Mouse (Mus musculus): ENCODE data around the gene 4930518I15Rik. TPM values are rescaled to one million over a fixed set of nuclear protein-coding genes. Genes with fewer than 3 reads are reported as not detected.

4930518I15Rik gene
- total RNA-seq, 2 experiments from 2014 or later = 3.4 to 4.7 TPM

DNA sequence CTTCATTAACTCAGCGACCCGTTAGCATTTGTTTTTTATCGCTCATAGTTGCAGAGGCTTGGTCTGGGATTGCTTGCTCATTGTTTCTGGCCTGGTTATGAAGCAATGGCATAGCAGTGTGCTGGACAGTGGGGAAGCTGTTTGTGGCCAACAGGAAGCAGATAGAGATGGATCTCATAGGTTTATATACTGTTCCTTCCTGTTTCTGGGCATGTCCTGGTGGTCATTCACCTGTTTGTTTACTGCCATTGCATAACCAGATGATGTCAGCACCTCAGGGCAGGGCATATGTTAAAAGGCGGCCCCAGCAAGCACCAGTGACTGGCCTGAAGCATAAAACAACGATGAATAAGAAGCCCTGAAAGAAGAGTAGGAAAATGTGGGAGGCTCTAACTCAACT is 7.2 kb downstream of the 4930518I15Rik start:
- no peak for TF ChIP-seq CTCF (conservative IDR thresholded peaks at IDR 0.05)
- Histone ChIP-seq H3K27ac (no peak overlapping the region), H3K4me3 (no peak overlapping the region)
- no peak for DNase-seq (ENCODE audit: low spot score in 2 of 2)

DNA sequence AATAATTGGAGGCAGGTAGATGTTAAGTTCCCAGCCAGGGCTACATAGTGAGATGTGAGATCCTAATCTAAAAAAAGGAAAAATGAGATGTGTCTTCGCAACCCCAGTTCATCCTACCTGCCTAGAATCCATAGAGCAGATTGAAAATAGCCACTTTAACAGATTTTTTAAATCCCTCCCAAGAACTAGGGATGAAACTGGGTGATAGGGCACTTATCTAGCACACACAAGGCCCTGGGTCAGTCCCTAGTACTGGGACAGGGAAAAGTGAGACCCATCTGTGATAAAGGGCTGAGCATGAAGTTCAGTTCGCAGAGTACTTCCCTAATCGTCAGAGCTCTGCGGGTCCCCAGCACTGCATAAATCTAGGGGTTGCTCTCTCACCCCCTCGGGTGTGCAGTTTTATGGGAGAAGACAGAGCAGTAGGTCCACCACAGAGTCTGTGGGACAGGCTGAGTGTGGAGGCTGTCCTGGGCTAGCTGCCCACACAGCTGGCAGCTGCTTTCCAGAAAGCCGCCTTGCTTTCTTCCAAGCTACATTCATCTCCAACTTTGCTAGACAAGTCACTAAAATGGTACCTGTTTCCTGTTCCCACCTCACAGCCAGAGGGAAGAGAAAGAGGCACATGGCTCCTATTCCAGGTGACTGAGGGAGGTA is 9.1 kb downstream of the 4930518I15Rik start:
- no peak for TF ChIP-seq CTCF (conservative IDR thresholded peaks at IDR 0.05)

DNA sequence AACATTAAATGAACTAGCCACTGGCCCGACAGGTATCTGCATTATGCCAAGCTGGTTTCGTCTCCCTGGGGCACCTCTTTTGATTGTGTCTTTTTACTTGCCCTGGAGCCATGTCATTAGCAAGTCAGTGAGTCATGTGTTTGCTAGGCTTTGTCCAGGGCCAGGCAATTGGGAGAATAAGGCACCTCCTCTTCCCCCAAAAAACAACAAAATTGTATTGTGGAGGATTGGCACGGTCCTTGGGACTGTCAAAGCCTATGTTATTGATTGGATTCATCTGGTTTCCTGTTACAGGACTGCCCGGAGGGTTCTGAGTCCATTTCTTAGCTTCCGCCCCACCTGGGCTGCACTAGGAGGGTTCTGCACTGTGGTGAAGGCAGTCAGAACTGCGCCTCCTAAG is 10.1 kb downstream of the 4930518I15Rik start:
- Histone ChIP-seq H3K27ac (no peak overlapping the region), H3K4me3 (no peak overlapping the region)
- no peak for DNase-seq (ENCODE audit: low spot score in 2 of 2)
- TF ChIP-seq CTCF (conservative IDR thresholded peaks at IDR 0.05) = no peak

More for the DNA sequence above, 9.1 kb downstream of the 4930518I15Rik start:
- H3K4me3 ChIP-seq = no peak overlapping the region
- no peak for DNase-seq (ENCODE audit: low spot score in 2 of 2)
- H3K27ac ChIP-seq = no peak overlapping the region

DNA sequence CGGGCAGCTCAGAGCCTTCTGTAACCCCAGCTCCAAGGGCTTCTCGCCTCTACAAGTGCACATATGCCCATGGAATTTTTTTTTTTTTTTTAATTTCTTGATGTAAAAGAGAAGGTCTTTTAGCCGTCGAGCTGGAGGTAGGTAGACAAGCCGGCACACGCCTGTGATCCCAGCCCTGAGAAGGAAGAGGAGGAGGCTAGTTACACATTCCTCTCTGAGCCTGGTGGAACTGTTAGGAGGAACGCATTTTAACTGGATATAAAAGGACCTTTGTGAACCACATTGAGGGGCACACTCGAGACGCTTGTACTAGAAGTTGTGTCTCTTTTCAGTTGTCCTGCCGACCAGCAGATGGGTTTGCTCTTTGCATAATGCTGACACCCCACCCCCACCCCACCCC is 13.0 kb downstream of the 4930518I15Rik start:
- TF ChIP-seq CTCF (conservative IDR thresholded peaks at IDR 0.05) = no peak
- no peak overlapping the region for H3K4me3 ChIP-seq
- DNase-seq (ENCODE audit: low spot score in 2 of 2) = no peak
- no peak overlapping the region for H3K27ac ChIP-seq

DNA sequence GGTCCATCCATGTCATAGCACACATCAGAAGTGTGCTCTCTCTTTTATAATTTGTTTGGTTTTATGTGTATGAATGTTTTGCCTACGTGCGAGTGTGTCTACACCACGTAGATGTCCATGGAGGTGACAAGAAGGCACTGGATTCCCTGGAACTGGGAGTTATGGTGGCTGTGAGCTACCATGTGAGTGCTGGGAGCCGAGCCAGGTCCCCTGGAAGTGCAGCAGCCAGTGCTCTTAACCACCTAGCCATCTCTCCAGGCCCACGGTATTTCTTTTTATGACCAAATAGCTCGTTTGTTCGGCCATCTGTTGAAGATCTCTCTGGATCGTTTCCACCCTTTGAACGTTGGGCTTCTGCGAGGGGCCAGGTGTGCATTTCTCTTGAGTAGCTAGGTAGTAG is 14.4 kb downstream of the 4930518I15Rik start:
- Histone ChIP-seq H3K4me3 (no peak overlapping the region), H3K27ac (no peak overlapping the region)
- DNase-seq (ENCODE audit: low spot score in 2 of 2) = no peak
- TF ChIP-seq CTCF (conservative IDR thresholded peaks at IDR 0.05) = no peak

DNA sequence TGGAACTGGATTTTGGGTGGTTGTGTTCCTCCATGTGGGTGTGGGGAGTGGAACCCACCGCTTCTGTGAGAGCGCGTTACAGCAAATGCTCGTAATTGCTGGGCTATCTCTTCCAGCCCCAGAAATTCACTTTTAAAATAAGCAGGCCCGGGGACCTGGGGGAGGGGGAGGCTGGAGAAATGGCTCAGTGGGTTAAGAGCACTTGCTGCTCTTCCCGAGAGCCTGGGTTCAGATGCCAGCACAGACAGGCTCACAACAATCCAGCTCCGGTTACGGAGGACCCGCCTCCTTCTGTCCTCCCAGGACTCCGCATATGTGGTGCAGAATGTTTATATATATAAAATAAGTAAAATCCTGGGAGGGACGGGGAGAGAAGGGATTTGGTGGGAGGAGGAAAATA is 15.0 kb downstream of the 4930518I15Rik start:
- no peak overlapping the region for H3K4me3 ChIP-seq
- H3K27ac ChIP-seq = no peak overlapping the region
- DNase-seq (ENCODE audit: low spot score in 2 of 2) = no peak
- TF ChIP-seq CTCF (conservative IDR thresholded peaks at IDR 0.05) = no peak

DNA sequence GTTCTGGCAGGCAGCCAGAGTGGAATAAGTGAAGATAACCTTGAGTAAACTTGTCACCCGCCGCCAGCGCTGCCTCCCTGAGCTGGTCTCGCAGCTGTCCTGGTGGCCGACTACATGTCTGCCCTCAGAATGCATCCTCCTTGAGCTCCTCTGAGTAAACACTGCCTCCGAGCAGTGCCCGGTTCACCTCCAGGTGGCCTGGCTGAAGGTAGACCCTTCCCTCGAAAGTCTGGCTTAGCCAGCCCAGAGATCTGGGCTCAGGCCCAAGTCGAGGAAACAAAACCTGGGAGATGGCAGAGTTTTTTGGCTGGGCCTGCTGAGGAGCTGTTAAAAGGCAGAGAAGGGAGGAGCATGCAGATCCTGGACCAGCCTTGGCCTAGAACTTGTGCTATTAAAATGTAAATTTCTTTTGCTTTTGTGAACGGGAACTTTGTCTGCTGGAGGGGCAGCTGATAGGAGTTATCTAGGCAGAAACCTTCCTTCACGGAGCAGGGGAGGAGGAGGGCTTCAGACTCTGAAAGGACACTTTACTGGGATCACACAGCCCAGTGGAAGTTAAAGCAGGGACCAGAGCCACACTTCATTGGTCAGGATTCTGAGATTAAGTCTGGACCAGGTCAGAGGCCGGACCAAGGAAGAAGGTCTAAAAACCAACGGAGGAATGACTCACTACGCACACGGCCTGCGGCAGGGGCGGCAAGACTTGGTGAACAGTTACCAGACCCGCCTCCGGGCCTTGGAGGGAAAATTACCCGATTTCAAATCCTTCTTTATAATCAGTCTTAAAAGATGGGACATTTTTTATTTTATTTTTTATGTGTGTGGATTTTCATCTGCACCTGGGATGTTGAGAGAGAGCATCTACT is 15.7 kb downstream of the 4930518I15Rik start:
- DNase-seq (ENCODE audit: low spot score in 2 of 2) = no peak
- peak; percentile 25; the same call in 1 of the 2 replicates for TF ChIP-seq CTCF (conservative IDR thresholded peaks at IDR 0.05)
- H3K27ac ChIP-seq = no peak overlapping the region
- H3K4me3 ChIP-seq = peak overlapping the region; percentile 59; the same call in 1 of the 2 replicates

DNA sequence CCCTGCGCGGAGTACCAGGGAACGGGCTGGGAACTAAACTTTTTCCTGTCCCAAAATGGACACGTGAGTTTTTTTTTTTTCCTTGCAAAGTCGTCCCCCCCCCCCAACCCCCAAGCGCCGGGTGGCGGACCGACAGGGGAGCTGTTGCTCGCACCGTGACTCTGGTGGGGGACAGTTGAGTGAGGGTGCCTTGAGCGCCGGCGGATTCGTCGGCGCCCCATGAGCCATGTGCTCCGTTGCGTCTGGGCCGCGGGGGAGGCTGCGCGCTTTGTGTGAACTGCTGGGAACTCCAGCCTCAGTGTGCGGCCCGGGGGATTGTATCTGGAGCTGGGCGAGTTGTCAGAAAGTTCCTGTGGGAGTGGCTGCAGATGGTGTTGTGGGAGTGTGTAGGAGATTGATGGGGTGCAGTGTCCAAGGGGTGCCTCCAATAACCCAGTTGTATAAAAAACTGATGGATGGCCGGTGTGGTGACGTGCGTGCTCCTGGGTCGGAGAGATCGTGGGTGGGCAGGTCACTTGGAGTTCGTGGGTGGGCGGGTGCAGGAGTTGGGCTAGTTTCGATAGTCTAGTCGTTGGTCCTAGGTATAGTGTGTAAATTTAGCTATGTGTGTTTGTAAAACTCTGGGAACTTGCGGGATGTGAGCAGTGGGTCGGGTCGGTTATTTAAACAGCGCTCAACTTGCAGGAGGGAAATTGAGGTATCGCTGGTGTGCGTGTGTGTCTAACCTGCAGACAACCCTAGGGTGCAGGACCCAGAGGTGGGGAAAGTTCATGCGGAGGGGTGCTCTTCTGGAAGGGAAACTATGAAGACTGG is 16.5 kb downstream of the 4930518I15Rik start:
- no peak overlapping the region; the same call in 1 of the 2 replicates for H3K27ac ChIP-seq
- peak; percentile 43 to 50 for DNase-seq (ENCODE audit: low spot score in 2 of 2)
- H3K4me3 ChIP-seq = peak overlapping the region; percentile 59
- TF ChIP-seq CTCF (conservative IDR thresholded peaks at IDR 0.05) = no peak; the same call in 1 of the 2 replicates

DNA sequence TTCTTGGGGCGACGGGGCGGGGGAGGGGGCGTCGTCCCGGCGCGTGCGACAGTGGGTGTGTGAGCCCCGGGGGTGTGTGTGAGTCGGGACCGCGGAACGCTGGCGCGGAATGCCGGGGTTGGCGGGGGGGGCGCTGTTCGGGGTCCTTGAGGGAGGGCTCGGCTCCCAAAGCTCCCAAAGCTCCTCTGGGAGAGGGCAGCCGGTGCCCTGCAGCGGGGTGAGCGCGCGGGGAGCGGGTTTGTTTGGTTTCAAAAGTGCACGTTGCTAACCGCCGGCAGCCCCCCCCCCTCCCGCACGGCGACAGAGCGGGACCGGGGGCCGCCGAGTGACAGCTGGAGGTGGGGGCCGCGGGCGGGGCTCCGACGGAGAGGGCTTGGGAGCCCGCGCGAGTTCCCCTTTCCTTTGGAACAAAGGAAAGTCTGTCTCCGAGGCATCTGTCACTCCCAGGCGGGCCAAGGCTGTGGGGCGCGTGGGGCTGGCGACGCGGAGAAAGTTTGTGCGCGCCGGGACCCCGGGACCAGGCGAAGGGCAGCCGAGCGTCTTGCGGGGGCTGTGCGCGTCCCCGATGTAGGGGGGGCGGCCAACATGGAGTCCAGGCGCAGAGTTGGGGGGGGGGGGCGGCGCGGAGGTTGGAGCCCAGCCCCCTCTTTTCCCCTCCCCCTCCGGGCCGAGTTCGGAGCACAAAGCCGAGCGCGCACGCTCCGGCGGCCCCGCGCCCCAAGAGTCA is 17.3 kb downstream of the 4930518I15Rik start:
- DNase-seq (ENCODE audit: low spot score in 2 of 2) = peak in 1 of 2 experiments; percentile 38
- TF ChIP-seq CTCF (conservative IDR thresholded peaks at IDR 0.05) = no peak
- H3K4me3 ChIP-seq = peak overlapping the region; percentile 59
- no peak overlapping the region; the same call in 1 of the 2 replicates for H3K27ac ChIP-seq

DNA sequence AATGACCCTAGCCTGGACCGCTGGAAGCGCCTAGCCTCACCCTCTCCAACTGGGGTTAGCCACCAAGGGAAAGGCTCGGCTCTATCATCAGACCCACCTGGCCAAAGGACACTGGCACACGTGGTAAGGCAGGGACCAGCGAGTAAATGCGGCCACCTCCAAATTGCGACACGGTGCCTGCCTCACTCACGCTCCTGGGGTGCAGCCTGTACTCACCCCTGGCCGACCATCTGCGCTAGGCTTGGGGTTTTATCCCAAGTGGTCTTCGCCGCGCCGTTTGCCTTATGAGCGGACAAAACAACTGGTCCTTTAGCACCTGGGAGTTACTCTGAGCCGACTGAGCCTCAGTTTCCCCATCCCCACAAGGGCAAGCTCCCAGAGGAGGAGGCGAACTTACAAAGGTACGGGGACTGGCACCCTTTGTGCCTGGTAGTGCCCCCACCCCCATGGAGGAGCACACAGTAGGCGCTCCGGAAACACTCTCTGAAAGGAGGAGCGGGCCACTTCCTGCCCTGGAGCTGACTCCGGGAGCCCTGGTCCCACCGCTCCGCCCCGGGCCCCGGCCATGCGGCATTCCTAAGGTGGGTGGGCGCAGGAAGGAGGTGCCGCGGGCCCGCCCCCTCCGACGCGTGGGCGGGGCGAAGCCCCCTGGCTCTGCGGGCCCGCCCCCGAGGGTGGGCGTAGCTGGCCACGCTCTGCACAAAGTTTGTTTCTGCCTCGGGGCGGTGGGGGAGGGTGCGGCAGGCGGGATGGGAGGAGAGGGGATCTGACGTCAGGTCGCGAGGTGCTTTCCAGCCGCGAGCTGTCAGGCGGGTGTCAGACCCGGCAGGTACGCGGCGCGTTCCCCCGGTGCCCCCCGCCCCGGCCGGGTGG is 18.2 kb downstream of the 4930518I15Rik start, which contains the start of gene Tgif2:
TSS of gene Tgif2 (plus strand) at position 689 of the 873 bp plus-strand sequence.
- H3K27ac ChIP-seq = no peak within 1 kb of the TSS; the same call in 1 of the 2 replicates
- DNase-seq (ENCODE audit: low spot score in 2 of 2) = no peak
- peak within 1 kb of the TSS; percentile 59 for H3K4me3 ChIP-seq
- TF ChIP-seq CTCF (conservative IDR thresholded peaks at IDR 0.05) = no peak

DNA sequence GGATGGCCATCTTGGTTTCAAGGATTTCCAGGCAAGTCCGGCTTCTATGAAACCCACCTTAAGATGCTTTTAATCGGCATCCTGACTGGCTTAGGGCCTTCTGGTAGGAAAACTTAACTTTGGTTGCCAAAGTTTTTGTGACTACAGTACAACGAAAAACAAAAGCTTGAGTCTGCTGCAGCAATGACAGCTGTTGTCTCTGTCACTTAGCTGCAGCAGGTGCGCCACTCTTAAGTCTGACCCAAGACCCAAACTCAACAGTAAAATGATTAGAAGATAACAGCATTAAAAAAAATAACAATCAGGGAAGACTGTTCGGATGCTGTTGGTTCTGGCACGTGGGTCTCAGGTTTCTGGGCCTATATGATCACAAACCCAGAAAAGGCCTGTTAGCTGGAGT is 18.9 kb downstream of the 4930518I15Rik start:
- no peak overlapping the region for H3K27ac ChIP-seq
- no peak for TF ChIP-seq CTCF (conservative IDR thresholded peaks at IDR 0.05)
- DNase-seq (ENCODE audit: low spot score in 2 of 2) = no peak
- no peak overlapping the region for H3K4me3 ChIP-seq
